Mouse (Mus musculus): ENCODE measurements around the gene Spocd1.

DNA sequence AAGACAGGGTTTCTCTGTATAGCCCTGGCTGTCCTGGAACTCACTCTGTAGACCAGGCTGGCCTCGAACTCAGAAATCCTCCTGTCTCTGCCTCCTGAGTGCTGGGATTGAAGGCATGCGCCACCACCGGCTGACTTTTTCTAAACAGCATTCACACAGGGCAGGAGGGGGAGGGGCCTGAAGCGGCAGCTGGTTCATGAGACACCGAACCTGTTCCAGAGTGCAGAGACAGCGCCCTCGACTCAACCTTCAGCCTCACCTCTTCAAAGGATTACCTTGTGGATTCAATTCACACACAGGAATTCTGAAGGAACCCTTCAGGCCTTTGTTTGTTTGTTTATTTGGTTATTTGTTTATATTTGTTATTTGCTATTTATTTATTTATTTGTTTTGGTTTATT is 39.0 kb upstream of the Spocd1 start:
- TF ChIP-seq POLR2A (IDR thresholded peaks at IDR 0.05; ENCODE audit: extremely low read depth, insufficient read depth, low read length) (no peak), CTCF (IDR thresholded peaks at IDR 0.05; ENCODE audit: low read depth, low read length) (no peak)

All from liver, adult 2 months (tissue).